Mouse (Mus musculus): ENCODE results near the gene Tas1r3.

DNA sequence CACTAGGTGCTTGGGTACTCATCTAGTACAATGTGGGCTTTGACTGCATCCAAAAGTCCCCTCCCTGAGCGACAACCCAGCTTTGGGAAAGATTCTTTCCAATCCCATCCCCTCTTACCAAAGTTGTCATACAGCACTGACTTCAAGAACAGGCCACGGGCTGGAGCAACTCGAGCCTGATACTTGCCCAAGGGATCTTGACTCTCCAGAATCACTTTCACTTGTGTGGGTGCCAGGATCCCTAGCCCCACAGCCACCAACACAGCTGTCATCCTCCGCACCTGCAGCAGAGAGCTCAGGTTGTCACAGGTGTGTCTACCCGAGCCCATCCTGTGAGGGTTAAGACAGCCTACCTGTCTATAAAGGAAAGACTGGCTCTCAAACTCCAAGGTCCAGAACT is 26.2 kb upstream of the Tas1r3 start:
- TF ChIP-seq CTCF (IDR thresholded peaks at IDR 0.05; ENCODE audit: low read depth, low read length) (no peak), TAL1 (conservative IDR thresholded peaks at IDR 0.05; ENCODE audit: low read depth, low read length) (no peak)

Data from G1E (cell line).